Mouse (Mus musculus): ENCODE data around the gene 1700015G11Rik.

1700015G11Rik gene

GRCm38 (mm10) chr7:52015628-52016027 lies at the start of gene 1700015G11Rik:
1700015G11Rik (minus strand) TSS chr7:52015728.
- no peak for DNase-seq

- no peak for DNase-seq
Measured at GRCm38 (mm10) chr7:52056954-52057353, 41.4 kb upstream of the 1700015G11Rik start.

GRCm38 (mm10) chr7:52056274-52056673 lies 40.7 kb upstream of the 1700015G11Rik start:
- no peak for DNase-seq

- DNase-seq: peak; percentile 23 to 43
Measured at GRCm38 (mm10) chr7:52055831-52056230, 40.3 kb upstream of the 1700015G11Rik start.

- peak; percentile 4 to 17 for DNase-seq
Measured at GRCm38 (mm10) chr7:52037600-52038582, 22.4 kb upstream of the 1700015G11Rik start.

GRCm38 (mm10) chr7:52024050-52024626 lies 8.6 kb upstream of the 1700015G11Rik start:
- no peak for DNase-seq

GRCm38 (mm10) chr7:52022039-52022438 lies 6.5 kb upstream of the 1700015G11Rik start:
- DNase-seq: no peak

GRCm38 (mm10) chr7:52015180-52015579 lies 348 bp downstream of the 1700015G11Rik start:
- DNase-seq: no peak

GRCm38 (mm10) chr7:52013457-52013856 lies 2.1 kb downstream of the 1700015G11Rik start:
- DNase-seq: no peak

GRCm38 (mm10) chr7:52007138-52007537 lies 8.4 kb downstream of the 1700015G11Rik start:
- no peak for DNase-seq

GRCm38 (mm10) chr7:52006296-52006630 lies 9.3 kb downstream of the 1700015G11Rik start:
- DNase-seq: no peak

- peak; percentile 98 to 99 for DNase-seq
Measured at GRCm38 (mm10) chr7:52005511-52006295, 9.8 kb downstream of the 1700015G11Rik start, which contains the start of gene Svip. Svip (minus strand) TSS chr7:52006018.

- DNase-seq: no peak
Measured at GRCm38 (mm10) chr7:51991020-51991419, 24.5 kb downstream of the 1700015G11Rik start.

- no peak for DNase-seq
Measured at GRCm38 (mm10) chr7:51986909-51987308, 28.6 kb downstream of the 1700015G11Rik start.

- no peak for DNase-seq
Measured at GRCm38 (mm10) chr7:51985763-51986162, 29.8 kb downstream of the 1700015G11Rik start.

GRCm38 (mm10) chr7:51982303-51982702 lies 33.2 kb downstream of the 1700015G11Rik start:
- DNase-seq: no peak

GRCm38 (mm10) chr7:51979271-51979670 lies 36.3 kb downstream of the 1700015G11Rik start:
- DNase-seq: no peak

GRCm38 (mm10) chr7:51975181-51975580 lies 40.3 kb downstream of the 1700015G11Rik start:
- DNase-seq: no peak

GRCm38 (mm10) chr7:51973526-51973925 lies 42.0 kb downstream of the 1700015G11Rik start:
- DNase-seq: no peak

GRCm38 (mm10) chr7:51973091-51973490 lies 42.4 kb downstream of the 1700015G11Rik start:
- DNase-seq: no peak

- peak; percentile 4 to 23 for DNase-seq
Measured at GRCm38 (mm10) chr7:51972252-51972855, 43.2 kb downstream of the 1700015G11Rik start.

GRCm38 (mm10) chr7:51969379-51969778 lies 46.1 kb downstream of the 1700015G11Rik start:
- DNase-seq: no peak

- DNase-seq: no peak
Measured at GRCm38 (mm10) chr7:51967581-51967980, 47.9 kb downstream of the 1700015G11Rik start.

All from kidney, adult 8-10 months (tissue).